Mouse (Mus musculus) heart, embryonic 11.5 days (tissue): Measurements from ENCODE around the gene Rcsd1. TPM values are rescaled to one million over a fixed set of nuclear protein-coding genes. Genes with fewer than 3 reads are reported as not detected.

Experiments used
- ATAC-seq: fragments of 200-750 bp; cut with Nextera tagmentation; replicated peaks from 2 replicates; pipeline ENCODE4 v1.8.0; 2017; ENCODE audit warnings: moderate library complexity; ENCODE audit not compliant: insufficient number of reproducible peaks, low FRiP score, low TSS enrichment
- H3K27ac ChIP-seq: fragments of 300-500 bp; sonication (generic); 2 replicates; pipeline ENCODE4 v1.5.1; 2014; ENCODE audit warnings: mild to moderate bottlenecking, low read depth, low read length
- H3K27me3 ChIP-seq: fragments of 300-500 bp; sonication (generic); 2 replicates; pipeline ENCODE4 v1.6.1; 2014; ENCODE audit warnings: mild to moderate bottlenecking, low read length, mixed read lengths; ENCODE audit not compliant: control insufficient read depth, insufficient read depth
- H3K36me3 ChIP-seq: fragments of 300-500 bp; sonication (generic); 2 replicates; pipeline ENCODE4 v1.6.1; 2014; ENCODE audit warnings: mild to moderate bottlenecking, low read length, moderate library complexity, mixed read lengths; ENCODE audit not compliant: control insufficient read depth, insufficient read depth
- H3K4me1 ChIP-seq: fragments of 300-500 bp; sonication (generic); 2 replicates; pipeline ENCODE4 v1.6.1; 2014; ENCODE audit warnings: low read length; ENCODE audit not compliant: control insufficient read depth, insufficient read depth
- H3K4me2 ChIP-seq: fragments of 300-500 bp; sonication (generic); 2 replicates; pipeline ENCODE4 v1.6.1; 2014; ENCODE audit warnings: mild to moderate bottlenecking, moderate library complexity
- H3K4me3 ChIP-seq: fragments of 300-500 bp; sonication (generic); 2 replicates; pipeline ENCODE4 v1.5.1; 2014; ENCODE audit warnings: low read depth, low read length
- H3K9ac ChIP-seq: fragments of 300-500 bp; sonication (generic); 2 replicates; pipeline ENCODE4 v1.6.1; 2014; ENCODE audit warnings: mild to moderate bottlenecking, low read depth, low read length, moderate library complexity
- H3K9me3 ChIP-seq: fragments of 300-500 bp; sonication (generic); replicated peaks from 2 replicates; pipeline ENCODE4 v1.6.1; 2016; ENCODE audit warnings: low read length; ENCODE audit not compliant: control insufficient read depth
- WGBS: fragments of 180-500 bp; shearing (Covaris S2); extraction: QIAGEN DNeasy Blood & Tissue Kit; methylation state at CpG from one replicate; pipeline ENCODE4 v1.1.7; 2014; ENCODE audit not compliant: insufficient replicate concordance; 5-methylcytosine and 5-hydroxymethylcytosine counted together
- polyA plus RNA-seq: library from polyadenylated mRNA; unstranded; fragments of >200 nt; fragmentation: Nextera tagmentation; extraction: Ambion mirVana; gene quantifications from 2 replicates; pipeline ENCODE4 v1.2.1, GENCODE M21; 2014

Gene Rcsd1
- polyA plus RNA-seq, 1 experiment from 2014 or later: 85.4 TPM

DNA sequence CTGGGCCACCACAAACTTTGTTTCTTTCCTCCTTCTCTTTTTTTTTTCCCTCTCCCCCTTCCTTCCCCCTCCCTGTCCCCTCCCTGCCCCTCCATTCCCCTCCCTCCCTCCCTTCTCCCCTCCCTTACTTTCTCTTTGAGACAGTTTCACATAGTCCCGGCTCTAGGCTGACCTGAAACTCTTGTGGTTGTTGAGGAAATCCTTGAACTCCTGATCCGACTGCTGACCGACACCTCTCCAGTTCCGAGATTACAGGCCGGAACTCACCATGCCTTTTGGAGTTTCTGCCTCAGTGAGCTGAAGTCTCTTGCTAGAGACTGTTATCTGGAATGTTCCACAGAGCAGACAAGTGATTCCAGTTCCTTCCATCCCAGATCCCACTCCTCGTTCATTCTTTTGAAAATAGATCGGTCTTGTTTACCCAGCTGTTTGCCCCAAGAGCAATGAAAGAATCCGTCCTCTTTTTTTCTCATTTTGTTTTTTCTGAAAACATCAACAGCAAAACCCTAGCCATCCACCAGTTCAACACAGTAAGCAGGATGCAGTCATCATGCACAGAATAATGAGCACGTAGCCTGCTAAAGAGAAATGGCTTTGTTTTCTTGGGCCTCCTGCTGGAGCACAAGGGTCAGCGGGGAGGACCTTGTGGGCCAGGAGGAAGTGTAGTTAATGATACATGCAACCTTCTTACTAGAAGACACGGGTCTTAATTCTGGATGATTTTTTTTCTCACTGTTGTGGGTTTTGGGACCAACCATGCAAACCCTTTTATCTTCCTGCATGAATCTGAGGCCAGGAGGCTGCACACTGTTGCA is 14.9 kb upstream of the Rcsd1 start:
- Histone ChIP-seq H3K4me2 (no peak overlapping the region), H3K27ac (peak overlapping the region; percentile 46; the same call in 1 of the 2 replicates), H3K4me1 (peaks cover 19% of the 10 kb centered on the region), H3K4me3 (no peak overlapping the region), H3K9me3 (no peaks in the 10 kb centered on the region), H3K36me3 (no peaks in the 10 kb centered on the region), H3K9ac (no peak overlapping the region; the same call in 1 of the 2 replicates), H3K27me3 (no peaks in the 10 kb centered on the region)
- 41% methylated on average over 11 of the region's 11 CpGs for WGBS
- ATAC-seq: no peak

- peaks cover 31% of the 10 kb centered on the region for H3K4me1 ChIP-seq
- ATAC-seq: no peak
- no peak overlapping the region for H3K4me2 ChIP-seq
- H3K9me3 ChIP-seq: no peaks in the 10 kb centered on the region
- no peaks in the 10 kb centered on the region for H3K27me3 ChIP-seq
- no peak overlapping the region for H3K27ac ChIP-seq
- H3K9ac ChIP-seq: no peak overlapping the region
- 78% methylated on average over 9 of the region's 9 CpGs for WGBS
- no peak overlapping the region for H3K4me3 ChIP-seq
- no peaks in the 10 kb centered on the region for H3K36me3 ChIP-seq
Measured at GRCm38 (mm10) chr1:165722531-165723123, 13.1 kb upstream of the Rcsd1 start.

DNA sequence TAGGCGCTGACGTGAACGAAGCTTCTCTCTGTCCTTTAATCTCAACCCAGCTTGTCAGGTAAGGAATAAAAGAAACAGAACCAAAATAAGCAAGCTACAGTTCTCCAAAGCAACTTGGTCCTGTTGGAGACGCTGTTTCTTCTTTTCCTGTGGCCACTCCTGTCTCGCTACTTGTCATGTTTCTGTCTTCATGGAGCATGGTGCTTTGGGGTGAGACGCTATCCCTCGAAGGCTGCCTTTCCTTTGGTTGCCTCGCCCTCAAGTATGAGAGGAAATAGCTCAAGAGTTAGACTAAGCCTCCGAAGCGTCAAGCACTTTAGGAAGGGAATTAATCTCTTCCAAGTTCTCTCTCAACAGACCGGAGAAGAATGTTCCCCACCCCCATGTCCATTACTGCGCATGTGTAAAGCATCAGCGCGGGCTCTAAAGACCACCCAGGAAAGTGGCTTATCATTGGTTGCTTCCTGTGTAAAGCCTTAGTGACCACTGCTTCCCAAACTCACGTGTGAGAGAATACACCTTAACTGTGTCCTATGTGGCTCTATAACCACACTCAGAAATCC is 9.1 kb upstream of the Rcsd1 start:
- peak overlapping the region; percentile 52 for H3K4me2 ChIP-seq
- 28% methylated on average over 15 of the region's 15 CpGs for WGBS
- no peak for ATAC-seq
- H3K9me3 ChIP-seq: no peaks in the 10 kb centered on the region
- H3K4me3 ChIP-seq: peak overlapping the region; percentile 16; the same call in 1 of the 2 replicates
- H3K27me3 ChIP-seq: no peaks in the 10 kb centered on the region
- peak overlapping the region; percentile 87 for H3K27ac ChIP-seq
- H3K9ac ChIP-seq: peak overlapping the region; percentile 56; the same call in 1 of the 2 replicates
- peaks cover 25% of the 10 kb centered on the region for H3K4me1 ChIP-seq
- no peaks in the 10 kb centered on the region for H3K36me3 ChIP-seq

DNA sequence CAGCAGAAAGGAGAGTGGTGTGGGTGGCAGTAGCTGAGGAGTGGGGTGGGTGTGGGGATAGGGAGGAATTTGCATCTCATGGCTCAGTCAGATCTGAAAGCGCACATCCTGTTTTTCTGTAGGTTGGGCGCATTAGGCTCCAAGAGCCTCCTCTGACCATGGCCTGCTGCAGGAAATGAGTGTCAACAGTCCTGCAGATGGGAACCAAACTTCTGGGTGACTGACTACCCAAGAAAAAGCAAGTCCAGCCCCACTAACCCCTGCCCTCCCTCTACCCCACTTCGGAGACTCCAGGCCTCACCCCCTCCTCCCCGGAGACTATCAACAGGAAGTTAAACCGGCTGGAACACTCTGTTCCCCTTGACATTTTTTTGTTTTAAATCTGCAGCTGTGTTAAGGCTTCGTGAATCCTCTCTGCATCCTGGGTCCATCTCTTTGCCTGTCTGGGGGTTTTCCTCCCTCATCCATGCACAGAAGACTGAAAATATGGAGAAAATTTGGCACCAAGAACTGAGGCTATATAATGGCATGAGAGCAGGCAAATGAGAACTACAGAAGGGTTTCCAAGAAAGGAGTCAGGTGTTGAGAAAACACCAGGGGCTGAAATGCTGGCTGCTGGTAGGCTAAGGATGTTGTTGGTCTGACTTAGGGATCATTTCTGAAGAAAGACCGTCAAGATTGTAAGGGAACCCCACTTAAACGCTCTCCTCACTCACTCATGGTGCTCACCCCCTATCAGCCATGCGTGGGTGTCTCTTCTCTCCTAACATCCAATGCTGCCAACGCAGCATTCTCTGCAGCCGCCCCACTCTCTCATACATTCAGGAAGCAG is 8.4 kb upstream of the Rcsd1 start:
- peak overlapping the region; percentile 16; the same call in 1 of the 2 replicates for H3K4me3 ChIP-seq
- H3K9ac ChIP-seq: peak overlapping the region; percentile 56; the same call in 1 of the 2 replicates

GRCm38 (mm10) chr1:165716426-165716825 is 6.9 kb upstream of the Rcsd1 start:
- no peaks in the 10 kb centered on the region for H3K36me3 ChIP-seq
- ATAC-seq: no peak
- H3K4me3 ChIP-seq: no peak overlapping the region
- H3K4me2 ChIP-seq: no peak overlapping the region
- H3K9me3 ChIP-seq: no peaks in the 10 kb centered on the region
- no peaks in the 10 kb centered on the region for H3K27me3 ChIP-seq
- 77% methylated on average over 4 of the region's 4 CpGs for WGBS
- peaks cover 28% of the 10 kb centered on the region for H3K4me1 ChIP-seq
- no peak overlapping the region for H3K27ac ChIP-seq
- no peak overlapping the region for H3K9ac ChIP-seq

More for the DNA sequence above, 8.4 kb upstream of the Rcsd1 start:
- H3K36me3 ChIP-seq: no peaks in the 10 kb centered on the region
- no peaks in the 10 kb centered on the region for H3K27me3 ChIP-seq
- peaks cover 28% of the 10 kb centered on the region for H3K4me1 ChIP-seq
- H3K4me2 ChIP-seq: peak overlapping the region; percentile 52
- H3K27ac ChIP-seq: peak overlapping the region; percentile 87
- no peaks in the 10 kb centered on the region for H3K9me3 ChIP-seq
- 21% methylated on average over 11 of the region's 11 CpGs for WGBS
- ATAC-seq: peak; percentile 79

DNA sequence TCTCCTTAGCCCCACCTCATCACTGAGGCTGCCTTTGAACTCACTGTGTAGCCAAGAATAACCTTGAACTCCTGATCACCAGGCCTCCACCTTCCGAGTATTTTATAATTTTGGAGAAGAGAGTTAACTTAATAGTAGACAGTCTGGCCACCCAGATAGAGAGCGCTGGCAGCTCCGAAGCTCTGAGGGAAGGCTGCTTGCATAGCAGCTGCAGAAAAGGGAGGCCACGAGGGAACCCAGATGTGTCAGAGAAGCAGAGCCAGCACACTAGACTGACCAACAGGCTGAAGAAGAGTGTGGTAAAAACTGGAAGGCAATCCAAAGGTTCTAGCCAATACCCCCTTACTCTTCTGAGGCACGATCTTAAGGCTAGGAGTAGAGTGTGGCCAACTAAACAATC is 4.2 kb upstream of the Rcsd1 start:
- Histone ChIP-seq H3K4me1 (peaks cover 39% of the 10 kb centered on the region), H3K36me3 (no peaks in the 10 kb centered on the region), H3K9me3 (no peaks in the 10 kb centered on the region), H3K27me3 (no peaks in the 10 kb centered on the region), H3K4me3 (no peak overlapping the region), H3K4me2 (no peak overlapping the region), H3K9ac (no peak overlapping the region), H3K27ac (no peak overlapping the region)
- no peak for ATAC-seq
- 73% methylated on average over 5 of the region's 5 CpGs for WGBS

DNA sequence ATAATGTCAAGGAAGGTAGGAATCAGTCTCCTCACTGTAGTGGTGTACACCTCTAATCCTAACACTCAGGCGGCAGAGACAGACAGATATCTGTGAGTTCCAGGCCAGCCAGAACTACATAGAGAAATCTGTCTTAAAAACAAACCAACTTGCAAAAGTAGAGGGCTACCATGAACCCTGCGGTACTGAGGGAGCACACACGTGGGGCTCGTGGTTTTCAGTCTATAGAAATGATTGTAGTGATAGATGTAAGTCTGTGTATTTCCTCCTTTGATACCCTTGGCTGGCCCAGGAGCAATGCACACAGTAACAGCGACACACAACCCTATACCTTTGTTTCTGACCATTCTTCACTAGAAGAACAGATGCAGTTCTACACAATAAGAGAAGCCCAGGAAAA is 2.4 kb upstream of the Rcsd1 start:
- H3K9ac ChIP-seq: no peak overlapping the region
- H3K9me3 ChIP-seq: no peaks in the 10 kb centered on the region
- H3K27ac ChIP-seq: no peak overlapping the region
- no peak overlapping the region for H3K4me3 ChIP-seq
- ATAC-seq: no peak
- H3K4me2 ChIP-seq: no peak overlapping the region
- 85% methylated on average over 5 of the region's 5 CpGs for WGBS
- no peaks in the 10 kb centered on the region for H3K36me3 ChIP-seq
- H3K4me1 ChIP-seq: peaks cover 28% of the 10 kb centered on the region
- H3K27me3 ChIP-seq: no peaks in the 10 kb centered on the region

DNA sequence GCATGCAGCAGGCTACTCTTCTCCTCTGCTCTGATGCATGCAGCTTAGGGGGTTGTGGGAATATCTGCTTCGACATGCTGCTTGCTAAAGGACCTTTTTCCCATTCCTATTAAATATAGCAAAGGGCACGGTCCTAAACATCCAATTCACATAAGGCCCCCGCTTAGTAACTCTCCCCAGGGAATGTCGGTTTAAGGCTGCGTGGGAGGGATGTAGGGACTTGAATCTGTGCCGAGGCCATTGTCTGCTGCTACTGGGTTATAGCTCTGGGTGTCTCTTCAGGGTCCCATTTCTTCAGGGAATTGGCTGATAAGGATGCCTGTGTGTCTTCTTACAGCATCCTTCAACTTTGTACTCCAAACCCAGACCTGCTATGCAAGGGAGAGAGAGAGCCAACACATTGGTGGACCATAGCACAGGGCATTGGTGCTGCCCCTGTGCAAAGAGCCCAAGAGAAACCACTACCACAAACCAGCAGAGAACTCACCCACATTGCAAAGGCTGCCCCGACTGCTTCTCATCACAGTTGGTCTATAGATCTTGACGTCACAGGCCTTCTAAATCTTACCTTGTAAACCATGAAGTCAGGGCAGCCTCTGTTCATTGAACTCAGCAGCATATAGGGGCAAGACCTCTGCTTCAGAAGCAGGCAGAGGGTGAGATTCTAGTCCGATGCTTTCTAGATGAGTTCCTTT is 724 bp downstream of the Rcsd1 start:
- Histone ChIP-seq H3K4me3 (peak overlapping the region; percentile 81), H3K9ac (peak overlapping the region; percentile 97), H3K4me1 (peaks cover 51% of the 10 kb centered on the region), H3K4me2 (peak overlapping the region; percentile 70), H3K9me3 (no peaks in the 10 kb centered on the region), H3K36me3 (no peaks in the 10 kb centered on the region), H3K27ac (peak overlapping the region; percentile 96), H3K27me3 (no peaks in the 10 kb centered on the region)
- WGBS: 22% methylated on average over 9 of the region's 9 CpGs
- no peak for ATAC-seq
